Mouse (Mus musculus) MEL (cell line): ENCODE results near the gene Itih4. TPM values are rescaled to one million over a fixed set of nuclear protein-coding genes. Genes with fewer than 3 reads are reported as not detected.

Source experiments
- DNase-seq: peaks from one replicate; pipeline ENCODE4 v3.0.0; 2011; ENCODE audit warnings: low read depth, low spot score
- H3K27ac ChIP-seq: 2 replicates; pipeline ENCODE4 v1.5.1; 2012; ENCODE audit warnings: low read depth, mild to moderate bottlenecking, control low read depth, low read length, moderate library complexity; ENCODE audit not compliant: control insufficient read depth
- H3K27me3 ChIP-seq, 2 experiments: fragments of 150-350 bp in 1 of 2; sonication (generic) in 1 of 2; 2 replicates each; pipeline ENCODE4 v1.6.1; 2012; ENCODE audit warnings: low read length in 2 of 2, mild to moderate bottlenecking in 2 of 2, improper control_type of control experiment in 1 of 2, moderate library complexity in 1 of 2; ENCODE audit not compliant: insufficient read depth in 2 of 2, control insufficient read depth in 1 of 2
- H3K36me3 ChIP-seq, 2 experiments: 2 replicates each; pipeline ENCODE4 v1.6.1; 2012 to 2014; ENCODE audit warnings: low read length in 2 of 2, improper control_type of control experiment in 1 of 2, inconsistent platforms in 1 of 2, mild to moderate bottlenecking in 1 of 2; ENCODE audit not compliant: insufficient read depth in 2 of 2, control insufficient read depth in 1 of 2
- H3K4me1 ChIP-seq, 2 experiments: fragments of 150-350 bp in 1 of 2; sonication (generic) in 1 of 2; 2 replicates each; pipeline ENCODE4 v1.6.1; 2012; ENCODE audit warnings: low read length in 2 of 2, improper control_type of control experiment in 1 of 2, mild to moderate bottlenecking in 1 of 2; ENCODE audit not compliant: insufficient read depth in 2 of 2, control insufficient read depth in 1 of 2
- H3K4me3 ChIP-seq, 2 experiments: fragments of 150-350 bp in 1 of 2; sonication (generic) in 1 of 2; 2 replicates each; pipeline ENCODE4 v1.5.1; 2012; ENCODE audit warnings: low read depth in 2 of 2, low read length in 2 of 2, mild to moderate bottlenecking in 2 of 2, moderate library complexity in 2 of 2, control low read depth in 1 of 2, improper control_type of control experiment in 1 of 2; ENCODE audit not compliant: control insufficient read depth in 1 of 2, insufficient read depth in 1 of 2
- H3K79me2 ChIP-seq: 2 replicates; pipeline ENCODE4 v1.6.1; 2012; ENCODE audit warnings: mild to moderate bottlenecking, low read length, moderate library complexity; ENCODE audit not compliant: control insufficient read depth, poor library complexity, insufficient read depth
- H3K9ac ChIP-seq: 2 replicates; pipeline ENCODE4 v1.6.1; 2012; ENCODE audit warnings: low read depth, mild to moderate bottlenecking, control low read depth, low read length, moderate library complexity; ENCODE audit not compliant: control insufficient read depth, poor library complexity, severe bottlenecking
- H3K9me3 ChIP-seq: fragments of 150-350 bp; sonication (generic); replicated peaks from 2 replicates; pipeline ENCODE4 v1.6.1; 2012; ENCODE audit warnings: mild to moderate bottlenecking, low read length, improper control_type of control experiment, moderate library complexity; ENCODE audit not compliant: insufficient read depth
- CHD2 ChIP-seq: IDR thresholded peaks from 2 replicates; pipeline ENCODE4 v1.6.1; 2011; ENCODE audit warnings: low read length, improper control_type of control experiment
- E2F4 ChIP-seq: IDR thresholded peaks from 2 replicates; pipeline ENCODE4 v1.6.1; 2011; ENCODE audit warnings: low read depth, low read length, improper control_type of control experiment, borderline replicate concordance
- EP300 ChIP-seq, 2 experiments: IDR thresholded peaks; 2 replicates each; pipeline ENCODE4 v1.6.1; 2011; ENCODE audit warnings: improper control_type of control experiment in 2 of 2, low read length in 2 of 2, low read depth in 1 of 2, mild to moderate bottlenecking in 1 of 2
- ETS1 ChIP-seq: IDR thresholded peaks from 2 replicates; pipeline ENCODE4 v1.6.1; 2012; ENCODE audit warnings: low read depth, mild to moderate bottlenecking, inconsistent platforms, low read length, improper control_type of control experiment, moderate library complexity
- GABPA ChIP-seq: IDR thresholded peaks from 2 replicates; pipeline ENCODE4 v1.6.1; 2012; ENCODE audit warnings: low read depth, mild to moderate bottlenecking, inconsistent platforms, low read length, improper control_type of control experiment, moderate library complexity
- GATA1 ChIP-seq: IDR thresholded peaks from 2 replicates; pipeline ENCODE4 v1.6.1; 2011; ENCODE audit warnings: low read depth, low read length, improper control_type of control experiment
- JUND ChIP-seq: IDR thresholded peaks from 2 replicates; pipeline ENCODE4 v1.6.1; 2011; ENCODE audit warnings: low read depth, mild to moderate bottlenecking, improper control_type of control experiment, low read length
- KAT2A ChIP-seq: conservative IDR thresholded peaks from 2 replicates; pipeline ENCODE4 v1.6.1; 2012; ENCODE audit warnings: low read depth, low read length, improper control_type of control experiment, inconsistent platforms
- MEF2A ChIP-seq: IDR thresholded peaks from 2 replicates; pipeline ENCODE4 v1.6.1; 2014; ENCODE audit warnings: low read depth, mild to moderate bottlenecking, inconsistent platforms, low read length, improper control_type of control experiment; ENCODE audit not compliant: poor library complexity, insufficient replicate concordance, severe bottlenecking; ENCODE audit errors: extremely low read depth
- MXI1 ChIP-seq: IDR thresholded peaks from 2 replicates; pipeline ENCODE4 v1.6.1; 2011; ENCODE audit warnings: mild to moderate bottlenecking, low read depth, low read length, improper control_type of control experiment
- NRF1 ChIP-seq: IDR thresholded peaks from 2 replicates; pipeline ENCODE4 v1.6.1; 2014; ENCODE audit warnings: low read depth, mild to moderate bottlenecking, inconsistent platforms, low read length, improper control_type of control experiment, moderate library complexity; ENCODE audit not compliant: poor library complexity, insufficient read depth, severe bottlenecking
- RCOR1 ChIP-seq: IDR thresholded peaks from 2 replicates; pipeline ENCODE4 v1.6.1; 2012; ENCODE audit warnings: low read depth, mild to moderate bottlenecking, inconsistent platforms, low read length, improper control_type of control experiment
- SMC3 ChIP-seq: IDR thresholded peaks from 2 replicates; pipeline ENCODE4 v1.6.1; 2011; ENCODE audit warnings: low read depth, low read length, improper control_type of control experiment
- TCF12 ChIP-seq: IDR thresholded peaks from 2 replicates; pipeline ENCODE4 v1.6.1; 2014; ENCODE audit warnings: low read depth, mild to moderate bottlenecking, inconsistent platforms, low read length, improper control_type of control experiment, moderate library complexity
- UBTF ChIP-seq: IDR thresholded peaks from 2 replicates; pipeline ENCODE4 v1.6.1; 2012; ENCODE audit warnings: low read depth, mild to moderate bottlenecking, inconsistent platforms, low read length, improper control_type of control experiment, moderate library complexity, borderline replicate concordance; ENCODE audit not compliant: insufficient read depth
- USF2 ChIP-seq, 2 experiments: IDR thresholded peaks; 2 replicates each; pipeline ENCODE4 v1.6.1; 2011 to 2012; ENCODE audit warnings: improper control_type of control experiment in 2 of 2, low read length in 2 of 2, borderline replicate concordance in 1 of 2, inconsistent platforms in 1 of 2, low read depth in 1 of 2, mild to moderate bottlenecking in 1 of 2; ENCODE audit not compliant: insufficient read depth in 1 of 2
- ZKSCAN1 ChIP-seq: IDR thresholded peaks from 2 replicates; pipeline ENCODE4 v1.6.1; 2012; ENCODE audit warnings: low read depth, mild to moderate bottlenecking, inconsistent platforms, low read length, improper control_type of control experiment, moderate library complexity
- polyA plus RNA-seq, 2 experiments: library from polyadenylated mRNA; stranded (reverse) in 1 of 2; unstranded in 1 of 2; fragments of >175 nt in 1 of 2; fragments of >200 nt in 1 of 2; gene quantifications; 2 replicates each; pipeline versions ENCODE4 v1.2.1 to v1.2.4; 2012; ENCODE audit warnings: low replicate concordance in 2 of 2, low read depth in 1 of 2; ENCODE audit not compliant: insufficient read length in 2 of 2, insufficient read depth in 1 of 2, missing spikeins in 1 of 2
- total RNA-seq: library from RNA; depleted of rRNA; stranded (reverse); fragments of 300-350 nt; gene quantifications from 2 replicates; pipeline ENCODE4 v1.2.3, GENCODE M21; 2012

Gene Itih4
- total and polyA plus RNA-seq, 3 experiments, result not detected

- no peaks in the 10 kb centered on the region; a peak in 1 of 4 replicates for H3K36me3 ChIP-seq
- no peaks in the 10 kb centered on the region for H3K79me2 ChIP-seq
- H3K4me3 ChIP-seq, result no peak overlapping the region
- no peak overlapping the region for H3K27ac ChIP-seq
- TF ChIP-seq ZKSCAN1 (no peak), RCOR1 (no peak)
- no peaks in the 10 kb centered on the region; a peak in 2 of 4 replicates for H3K4me1 ChIP-seq
- no peaks in the 10 kb centered on the region for H3K27me3 ChIP-seq
- H3K9me3 ChIP-seq, result no peaks in the 10 kb centered on the region
- no peak for DNase-seq
- no peak overlapping the region for H3K9ac ChIP-seq
Observed at GRCm38 (mm10) chr14:30875955-30876354, 10.3 kb upstream of the Itih4 start.

GRCm38 (mm10) chr14:30876451-30876850 lies 9.8 kb upstream of the Itih4 start:
- no peak for TF ChIP-seq USF2 (IDR thresholded peaks at IDR 0.05; ENCODE audit: borderline replicate concordance in 1 of 2, insufficient read depth in 1 of 2, low read depth in 1 of 2, low read length in 2 of 2)
- no peak for TF ChIP-seq TCF12
- TF ChIP-seq ETS1, result no peak
- no peak for TF ChIP-seq SMC3
- no peak for TF ChIP-seq MEF2A
- no peak for TF ChIP-seq JUND
- no peak for TF ChIP-seq KAT2A
- TF ChIP-seq GABPA, result no peak
- TF ChIP-seq UBTF, result no peak
- no peak for TF ChIP-seq ZKSCAN1
- TF ChIP-seq CHD2, result no peak
- TF ChIP-seq GATA1, result no peak
- no peak for TF ChIP-seq MXI1
- no peak for TF ChIP-seq NRF1
- TF ChIP-seq EP300 (IDR thresholded peaks at IDR 0.05; ENCODE audit: low read depth in 1 of 2, low read length in 2 of 2), result no peak
- TF ChIP-seq E2F4, result no peak
- Histone ChIP-seq H3K36me3 (no peaks in the 10 kb centered on the region; a peak in 1 of 4 replicates), H3K9me3 (no peaks in the 10 kb centered on the region), H3K27me3 (no peaks in the 10 kb centered on the region), H3K79me2 (no peaks in the 10 kb centered on the region), H3K27ac (no peak overlapping the region), H3K4me3 (no peak overlapping the region), H3K4me1 (no peaks in the 10 kb centered on the region; a peak in 2 of 4 replicates), H3K9ac (no peak overlapping the region)
- no peak for DNase-seq
